Mouse (Mus musculus) midbrain, embryonic 12.5 days (tissue): ENCODE data around the gene Zdhhc12. TPM values are rescaled to one million over a fixed set of nuclear protein-coding genes. Genes with fewer than 3 reads are reported as not detected.
"Not testable (repeated sequence)": the region's sequence is repeated elsewhere in the genome, so short reads cannot be mapped to it uniquely, and the experiment has no call there.

Source experiments
- ATAC-seq: fragments of 200-750 bp; cut with Nextera tagmentation; 2 replicates; pipeline ENCODE4 v1.8.0; 2017; ENCODE audit warnings: low read depth, moderate TSS enrichment, moderate library complexity; ENCODE audit not compliant: low FRiP score
- H3K27ac ChIP-seq: fragments of 300-500 bp; sonication (generic); replicated peaks from 2 replicates; pipeline ENCODE4 v1.5.1; 2016; ENCODE audit warnings: mild to moderate bottlenecking
- H3K27me3 ChIP-seq: fragments of 300-500 bp; sonication (generic); 2 replicates; pipeline ENCODE4 v1.6.1; 2016; ENCODE audit warnings: mild to moderate bottlenecking
- H3K36me3 ChIP-seq: fragments of 300-500 bp; sonication (generic); 2 replicates; pipeline ENCODE4 v1.6.1; 2016
- H3K4me1 ChIP-seq: fragments of 300-500 bp; sonication (generic); 2 replicates; pipeline ENCODE4 v1.6.1; 2016
- H3K4me2 ChIP-seq: fragments of 300-500 bp; sonication (generic); replicated peaks from 2 replicates; pipeline ENCODE4 v1.6.1; 2016; ENCODE audit warnings: mild to moderate bottlenecking, moderate library complexity
- H3K4me3 ChIP-seq: fragments of 300-500 bp; sonication (generic); 2 replicates; pipeline ENCODE4 v1.5.1; 2016; ENCODE audit warnings: mild to moderate bottlenecking
- H3K9ac ChIP-seq: fragments of 300-500 bp; sonication (generic); replicated peaks from 2 replicates; pipeline ENCODE4 v1.6.1; 2016; ENCODE audit warnings: mild to moderate bottlenecking, moderate library complexity
- H3K9me3 ChIP-seq: fragments of 300-500 bp; sonication (generic); 2 replicates; pipeline ENCODE4 v1.6.1; 2016; ENCODE audit warnings: mild to moderate bottlenecking
- WGBS: fragments of 180-500 bp; shearing (Covaris S2); methylation state at CpG from one replicate; pipeline ENCODE4 v1.1.7; 2016; 5-methylcytosine and 5-hydroxymethylcytosine counted together
- polyA plus RNA-seq: library from polyadenylated mRNA; unstranded; fragments of >200 nt; fragmentation: Nextera tagmentation; extraction: Ambion mirVana; gene quantifications from 2 replicates; pipeline ENCODE4 v1.2.1, GENCODE M21; 2016

The Zdhhc12 gene
- polyA plus RNA-seq = 22.8 and 23.9 TPM in 2 replicates

DNA sequence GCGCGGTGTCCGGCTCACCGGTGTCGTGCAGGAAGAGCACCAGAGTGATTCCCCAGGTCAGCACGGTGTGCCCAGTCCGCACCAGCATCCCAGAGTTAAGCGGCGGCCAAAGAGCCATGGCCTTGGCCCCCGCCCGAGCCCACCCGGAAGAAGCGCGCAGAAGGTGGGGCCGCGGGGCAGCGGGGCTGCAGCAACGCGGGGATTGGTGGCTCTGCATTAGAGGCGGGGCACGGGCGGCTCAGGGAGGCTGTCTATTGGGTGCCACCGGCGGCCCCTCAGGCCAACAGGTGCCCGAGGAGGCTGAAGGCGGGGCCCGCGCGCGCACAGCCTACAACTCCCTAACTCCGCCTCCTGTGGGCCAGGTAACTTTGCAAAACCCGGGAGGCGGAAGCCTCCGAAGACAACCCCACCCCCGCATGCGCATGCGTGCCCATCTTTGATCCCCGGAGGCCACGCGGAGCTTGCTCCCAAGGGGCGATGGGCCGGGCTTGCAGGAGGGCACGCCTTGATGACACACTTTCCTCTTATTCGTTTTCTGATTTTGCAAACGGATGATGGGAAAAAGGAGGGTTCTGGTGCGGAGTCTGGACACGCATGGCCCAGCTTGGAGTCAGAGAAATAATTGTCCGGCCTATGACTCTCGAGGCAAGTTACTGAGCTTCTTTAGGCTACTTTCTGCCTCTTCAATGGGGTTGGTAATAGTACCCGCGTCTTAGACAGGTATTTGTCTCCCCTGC lies at the start of gene Zdhhc12:
Gene Zdhhc12, minus strand, starts transcription at position 178 of the 737 bp plus-strand sequence.
- Histone ChIP-seq H3K4me3 (peak within 1 kb of the TSS; percentile 64), H3K9me3 (no peaks in the 10 kb centered on the region), H3K9ac (peak within 1 kb of the TSS; percentile 60), H3K4me2 (peak within 1 kb of the TSS; percentile 69), H3K4me1 (peaks cover 17% of the 10 kb centered on the region), H3K36me3 (peaks cover 23% of the 10 kb centered on the region), H3K27me3 (no peaks in the 10 kb centered on the region), H3K27ac (no peak within 1 kb of the TSS; the same call in 1 of the 2 replicates)
- peak; percentile 96 for ATAC-seq
- under 1% methylated on average over 51 of the region's 51 CpGs for WGBS

DNA sequence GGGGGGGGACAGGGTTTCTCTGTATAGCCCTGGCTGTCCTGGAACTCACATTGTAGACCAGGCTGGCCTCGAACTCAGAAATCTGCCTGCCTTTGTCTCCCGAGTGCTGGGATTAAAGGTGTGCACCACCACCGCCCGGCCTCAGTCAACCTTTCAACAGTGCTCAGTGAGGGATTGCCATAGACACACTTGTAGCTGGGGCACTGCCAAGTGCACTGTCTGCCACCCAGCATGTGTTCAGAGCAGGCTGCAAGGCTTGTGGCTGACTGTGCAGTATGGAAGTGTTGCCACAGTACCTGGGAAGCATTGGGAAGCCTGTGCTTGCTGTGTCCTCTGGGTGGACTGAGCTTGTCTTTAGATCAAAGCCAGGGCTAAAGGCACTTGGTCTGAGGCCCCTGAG lies 46.6 kb upstream of the Zdhhc12 start:
- not testable (repeated sequence) for H3K9ac ChIP-seq, H3K4me1 ChIP-seq, H3K9me3 ChIP-seq, H3K27me3 ChIP-seq, H3K27ac ChIP-seq, H3K4me3 ChIP-seq, H3K4me2 ChIP-seq, ATAC-seq
- H3K36me3 ChIP-seq = peaks cover 67% of the 10 kb centered on the region
- 97% methylated on average over 4 of the region's 4 CpGs for WGBS

DNA sequence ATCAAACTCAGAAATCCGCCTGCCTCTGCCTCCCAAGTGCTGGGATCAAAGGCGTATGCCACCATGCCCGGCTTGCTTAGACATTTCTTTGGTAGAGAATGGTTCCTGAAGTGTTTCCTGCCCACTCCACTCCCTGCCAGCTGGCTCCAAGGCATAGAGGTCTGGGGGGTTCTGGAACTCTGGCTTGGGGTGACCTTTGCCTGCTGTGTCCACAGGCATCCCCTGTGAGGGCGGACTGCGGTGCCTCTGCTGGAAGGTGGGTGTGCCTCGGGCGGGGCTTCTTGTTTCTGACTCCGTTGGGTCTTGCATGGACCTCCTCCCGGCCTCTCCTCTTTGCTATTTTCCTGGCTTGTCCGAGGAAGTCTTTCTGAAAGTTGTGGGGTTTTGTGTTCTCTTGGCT lies 43.0 kb upstream of the Zdhhc12 start:
- Histone ChIP-seq H3K9me3 (no peaks in the 10 kb centered on the region), H3K27ac (no peak overlapping the region), H3K4me1 (peaks cover 20% of the 10 kb centered on the region), H3K36me3 (peaks cover 34% of the 10 kb centered on the region), H3K4me3 (no peak overlapping the region), H3K27me3 (no peaks in the 10 kb centered on the region), H3K4me2 (no peak overlapping the region), H3K9ac (no peak overlapping the region)
- ATAC-seq = no peak
- 93% methylated on average over 10 of the region's 10 CpGs for WGBS

DNA sequence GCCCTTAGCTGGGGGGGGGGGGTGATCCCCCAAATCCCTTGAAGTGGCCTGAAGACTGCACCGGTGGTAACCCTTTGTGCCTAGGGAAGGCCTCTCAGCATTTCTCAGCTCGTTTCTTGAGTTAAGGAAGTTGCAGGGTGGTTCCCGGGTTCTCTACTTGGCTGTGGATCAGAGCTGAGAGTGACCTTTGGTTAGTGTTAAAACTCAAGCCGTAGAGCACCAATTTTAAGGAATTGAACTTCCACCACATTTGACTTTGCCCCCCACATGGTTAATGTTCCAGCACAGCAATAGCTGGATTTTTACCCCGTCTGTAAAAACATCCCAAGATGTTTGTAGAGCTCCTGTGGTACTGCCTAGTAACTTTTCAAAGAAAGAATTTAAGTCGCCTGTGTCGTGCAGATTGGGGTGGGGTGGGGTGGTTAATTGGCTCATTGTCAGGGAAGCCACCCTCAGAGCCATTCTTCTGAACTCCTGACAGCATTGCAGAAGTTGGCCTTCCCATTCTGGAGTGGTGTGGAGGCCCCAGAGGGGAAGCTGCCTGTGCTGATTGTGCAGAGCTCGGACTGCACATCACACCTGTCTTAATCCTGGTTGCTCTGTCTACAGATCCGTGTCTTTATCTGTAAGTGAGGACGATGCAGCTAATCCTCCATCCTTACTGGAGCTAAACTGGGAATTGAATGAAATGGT lies 41.6 kb upstream of the Zdhhc12 start:
- ATAC-seq = no peak
- H3K9ac ChIP-seq = peak overlapping the region; percentile 87; the same call in 1 of the 2 replicates
- peaks cover 20% of the 10 kb centered on the region for H3K4me1 ChIP-seq
- 56% methylated on average over 10 of the region's 10 CpGs for WGBS
- H3K4me3 ChIP-seq = peak overlapping the region; percentile 90
- no peaks in the 10 kb centered on the region for H3K9me3 ChIP-seq
- peaks cover 20% of the 10 kb centered on the region for H3K36me3 ChIP-seq
- no peak overlapping the region for H3K27ac ChIP-seq
- H3K4me2 ChIP-seq = peak overlapping the region; percentile 94
- H3K27me3 ChIP-seq = no peaks in the 10 kb centered on the region

DNA sequence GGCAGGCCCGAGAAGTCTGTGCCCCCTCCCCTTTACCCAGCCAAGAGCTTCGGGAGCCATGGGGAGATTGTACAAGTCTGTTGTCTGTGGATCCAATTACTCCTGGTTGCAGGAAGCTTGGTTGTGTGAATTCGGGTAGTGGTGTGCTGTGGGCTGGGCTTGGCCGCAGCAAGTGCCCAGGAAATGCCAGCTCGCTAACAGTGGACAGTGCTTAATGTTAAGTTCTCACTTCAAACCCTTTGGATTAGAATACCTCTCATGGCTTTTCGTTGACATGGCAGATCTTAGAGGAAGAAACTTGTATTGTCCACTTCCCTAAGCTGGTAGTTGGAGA lies 40.9 kb upstream of the Zdhhc12 start:
- WGBS = 30% methylated on average over 6 of the region's 6 CpGs
- Histone ChIP-seq H3K9ac (peak overlapping the region; percentile 87), H3K4me2 (peak overlapping the region; percentile 94), H3K9me3 (no peaks in the 10 kb centered on the region), H3K27me3 (no peaks in the 10 kb centered on the region), H3K27ac (peak overlapping the region; percentile 77), H3K36me3 (peaks cover 19% of the 10 kb centered on the region), H3K4me1 (peaks cover 20% of the 10 kb centered on the region), H3K4me3 (peak overlapping the region; percentile 90)
- no peak for ATAC-seq

DNA sequence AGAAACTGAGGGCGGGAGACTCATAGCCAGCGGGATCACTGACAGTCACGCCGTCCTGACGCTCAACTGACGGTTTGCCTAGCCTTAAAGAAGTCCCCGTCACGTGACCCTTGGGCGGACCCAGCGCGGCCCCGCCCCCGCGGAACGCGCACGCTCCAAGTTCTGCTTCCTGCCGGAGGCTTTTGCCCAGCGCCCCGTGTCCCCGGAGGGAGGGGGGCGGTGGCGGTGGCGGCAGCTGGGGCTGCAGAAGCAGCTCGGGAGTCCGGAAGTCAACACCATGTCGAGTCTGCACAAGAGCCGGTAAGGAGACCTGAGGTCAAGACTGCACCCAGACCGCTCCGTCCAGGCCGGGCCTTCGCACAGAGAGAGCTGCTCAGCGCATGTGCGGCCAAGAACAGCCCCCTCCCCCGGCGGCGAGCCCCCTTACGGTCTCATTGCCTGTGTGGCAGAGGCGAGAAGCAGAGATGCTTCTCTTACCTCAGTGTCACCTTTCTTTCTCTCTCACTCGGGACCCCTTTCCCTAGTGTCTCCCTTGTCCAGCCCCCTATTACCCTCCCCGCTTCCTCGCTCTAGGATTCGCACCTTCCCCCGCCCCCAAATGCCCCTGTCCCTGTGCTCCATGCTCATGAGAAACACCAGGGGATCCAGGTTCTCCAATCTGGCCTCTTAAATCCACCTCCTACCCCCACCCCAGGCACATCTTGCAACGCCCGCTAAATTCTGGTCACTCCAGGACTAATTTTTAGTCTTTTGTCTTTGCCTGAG lies 40.3 kb upstream of the Zdhhc12 start, which contains the start of gene Tbc1d13:
Gene Tbc1d13, plus strand, starts transcription at position 134 of the 765 bp plus-strand sequence.
- peak; percentile 94 for ATAC-seq
- H3K27ac ChIP-seq = peak within 1 kb of the TSS; percentile 77
- under 1% methylated on average over 44 of the region's 46 CpGs for WGBS
- peaks cover 19% of the 10 kb centered on the region for H3K36me3 ChIP-seq
- H3K4me3 ChIP-seq = peak within 1 kb of the TSS; percentile 90
- no peaks in the 10 kb centered on the region for H3K9me3 ChIP-seq
- H3K4me2 ChIP-seq = peak within 1 kb of the TSS; percentile 94
- peaks cover 20% of the 10 kb centered on the region for H3K4me1 ChIP-seq
- peak within 1 kb of the TSS; percentile 87 for H3K9ac ChIP-seq
- no peaks in the 10 kb centered on the region for H3K27me3 ChIP-seq

DNA sequence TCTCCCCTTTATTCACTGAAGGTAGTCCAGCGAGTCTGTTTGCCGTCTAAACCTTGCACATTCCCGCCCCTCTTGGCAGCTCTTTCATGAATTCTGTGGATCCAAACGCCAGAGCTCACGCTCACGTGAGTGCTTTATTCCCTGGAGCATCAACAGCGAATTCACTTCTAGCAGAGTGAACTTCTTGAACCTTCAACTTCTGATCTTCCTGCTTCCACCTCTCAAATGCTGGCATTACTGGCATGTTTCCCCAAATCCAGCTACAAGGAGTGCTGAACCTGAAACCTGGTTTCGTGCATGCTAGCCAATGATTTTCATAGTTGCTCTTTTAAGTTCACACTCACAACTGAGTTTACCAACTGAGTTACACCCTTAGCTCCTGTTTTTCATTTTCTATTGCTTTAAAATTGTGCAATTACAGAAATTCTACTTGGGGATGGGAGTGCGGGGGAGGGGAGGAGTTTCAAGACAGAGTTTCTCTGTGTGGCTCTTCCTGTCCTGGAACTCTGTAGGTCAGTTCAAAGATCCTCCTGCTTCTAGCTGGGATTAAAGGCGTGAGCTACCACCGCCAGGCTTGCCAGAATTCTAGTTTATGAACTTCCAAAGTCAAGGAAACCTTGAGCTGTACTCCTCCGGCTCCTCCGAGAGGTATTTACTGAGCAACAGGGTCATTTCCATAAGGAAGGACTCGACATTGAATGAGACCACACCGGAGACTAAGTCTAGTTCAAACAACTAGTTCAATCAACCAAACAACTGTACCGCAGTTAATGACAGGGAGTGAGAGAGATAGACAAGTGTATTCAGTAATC lies 39.6 kb upstream of the Zdhhc12 start:
- Histone ChIP-seq H3K4me1 (peaks cover 20% of the 10 kb centered on the region), H3K4me3 (peak overlapping the region; percentile 90), H3K4me2 (peak overlapping the region; percentile 94), H3K27ac (peak overlapping the region; percentile 77; the same call in 1 of the 2 replicates), H3K9me3 (no peaks in the 10 kb centered on the region), H3K9ac (peak overlapping the region; percentile 87; the same call in 1 of the 2 replicates), H3K36me3 (peaks cover 19% of the 10 kb centered on the region), H3K27me3 (no peaks in the 10 kb centered on the region)
- 28% methylated on average over 16 of the region's 16 CpGs for WGBS
- ATAC-seq = no peak

DNA sequence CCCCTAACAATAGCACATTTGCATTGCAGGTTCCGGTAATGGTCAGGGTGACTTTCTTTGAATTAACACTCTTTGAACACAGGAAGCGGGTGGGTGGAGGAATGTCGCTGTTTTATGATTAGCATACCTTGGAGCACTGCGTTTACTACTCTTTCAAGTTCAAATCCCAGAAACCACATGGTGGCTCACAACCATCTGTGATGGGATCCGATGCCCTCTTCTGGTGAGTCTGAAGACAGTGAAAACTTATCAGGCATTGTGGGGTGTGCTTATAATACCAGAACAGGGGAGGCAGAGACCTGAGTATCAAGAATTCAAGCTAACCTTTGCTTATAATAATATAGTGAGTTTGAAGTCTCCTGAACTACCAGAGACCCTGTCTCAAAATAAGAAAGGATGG lies 37.8 kb upstream of the Zdhhc12 start:
- H3K9ac ChIP-seq, H3K9me3 ChIP-seq, H3K4me2 ChIP-seq, ATAC-seq, H3K27ac ChIP-seq, H3K4me3 ChIP-seq, H3K36me3 ChIP-seq, H3K27me3 ChIP-seq: not testable (repeated sequence)
- peaks cover 20% of the 10 kb centered on the region for H3K4me1 ChIP-seq
- WGBS = 69% methylated on average over 5 of the region's 5 CpGs

DNA sequence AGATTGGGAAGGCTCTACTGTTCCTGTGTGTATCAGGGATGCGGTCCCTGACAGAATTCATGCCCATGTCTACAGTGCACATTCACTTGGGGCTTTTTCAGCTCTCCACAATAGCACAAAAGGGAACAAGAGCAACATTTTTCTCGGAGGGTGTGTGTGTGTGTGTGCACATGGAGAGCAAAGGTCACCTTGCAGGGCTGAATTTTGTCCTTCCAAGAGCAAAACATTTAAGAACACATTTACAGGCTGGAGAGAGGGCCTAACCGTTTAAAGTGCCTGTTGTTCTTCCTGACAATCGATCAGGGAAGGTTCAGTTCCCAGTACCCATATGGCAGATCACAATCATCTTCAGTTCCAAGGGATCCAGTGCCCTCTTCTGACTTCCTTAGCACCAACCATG lies 36.7 kb upstream of the Zdhhc12 start:
- 82% methylated on average over 4 of the region's 4 CpGs for WGBS
- H3K9ac ChIP-seq = no peak overlapping the region
- peaks cover 19% of the 10 kb centered on the region for H3K4me1 ChIP-seq
- no peak for ATAC-seq
- H3K27ac ChIP-seq = no peak overlapping the region
- H3K9me3 ChIP-seq = no peaks in the 10 kb centered on the region
- H3K4me2 ChIP-seq = no peak overlapping the region
- no peaks in the 10 kb centered on the region for H3K36me3 ChIP-seq
- H3K27me3 ChIP-seq = no peaks in the 10 kb centered on the region
- no peak overlapping the region for H3K4me3 ChIP-seq

DNA sequence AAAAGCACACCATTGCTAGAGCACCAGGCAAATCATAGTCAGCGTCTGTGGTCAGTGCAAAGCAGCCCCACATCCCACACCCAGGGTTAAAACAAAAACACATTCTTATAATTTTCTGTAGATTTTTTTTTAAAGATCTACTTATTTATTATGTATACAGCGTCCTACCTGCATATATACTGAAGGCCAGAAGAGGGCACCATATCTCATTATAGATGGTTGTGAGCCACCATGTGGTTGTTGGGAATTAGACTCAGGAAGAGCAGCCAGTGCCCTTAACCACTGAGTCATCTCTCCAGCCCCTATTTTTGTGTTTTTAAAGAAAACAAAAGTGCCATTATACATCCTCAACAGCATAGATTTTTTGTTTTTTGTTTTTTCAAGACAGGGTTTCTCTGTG lies 35.3 kb upstream of the Zdhhc12 start:
- Histone ChIP-seq H3K4me3 (no peak overlapping the region), H3K9ac (no peak overlapping the region), H3K27ac (no peak overlapping the region), H3K9me3 (no peaks in the 10 kb centered on the region), H3K27me3 (no peaks in the 10 kb centered on the region), H3K4me2 (no peak overlapping the region), H3K4me1 (peaks cover 14% of the 10 kb centered on the region), H3K36me3 (no peaks in the 10 kb centered on the region)
- WGBS = 31% methylated on average over 2 of the region's 2 CpGs
- ATAC-seq = no peak

DNA sequence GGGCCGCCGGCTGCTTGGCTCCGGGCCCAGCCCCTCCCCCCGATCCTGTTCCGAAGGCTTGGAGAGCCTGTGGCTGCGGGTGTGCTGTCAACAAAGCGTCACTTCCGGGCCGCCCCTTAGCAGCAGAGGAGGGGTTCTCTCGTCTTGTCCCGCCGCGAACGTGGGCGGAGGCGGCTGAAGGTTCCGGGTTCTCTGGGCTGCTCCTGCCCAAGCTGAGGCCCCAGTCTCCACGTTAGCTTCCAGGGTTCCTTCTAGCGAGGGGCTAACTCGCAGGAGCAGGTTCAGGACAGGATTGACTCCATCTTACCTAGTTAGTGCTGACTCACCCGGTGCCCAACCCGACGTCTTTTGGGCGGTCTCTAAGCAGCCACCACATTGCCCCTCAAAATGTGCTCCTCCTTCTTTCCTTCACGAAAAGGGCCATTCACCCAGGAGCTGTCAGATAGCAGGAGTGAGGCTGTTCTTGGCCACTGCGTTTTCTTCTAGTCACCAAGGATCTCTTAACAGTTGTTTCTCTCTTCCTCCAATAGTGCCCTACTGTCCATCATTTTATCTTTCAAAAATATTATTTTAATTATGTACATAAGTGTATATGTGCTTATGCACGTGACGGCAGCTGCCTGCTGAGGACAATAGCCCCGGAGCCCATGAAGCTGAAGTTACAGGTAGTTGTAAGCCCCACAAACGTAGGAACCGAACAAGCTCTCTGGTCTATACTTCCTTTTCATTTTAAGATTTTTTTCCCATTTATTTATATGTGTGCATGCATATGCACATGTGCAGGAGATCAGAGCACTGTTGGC lies 31.2 kb upstream of the Zdhhc12 start, which contains the start of gene Zer1:
Gene Zer1, minus strand, starts transcription at position 114 of the 803 bp plus-strand sequence.
- Histone ChIP-seq H3K9me3 (no peaks in the 10 kb centered on the region), H3K27ac (peak within 1 kb of the TSS; percentile 90), H3K27me3 (no peaks in the 10 kb centered on the region), H3K4me1 (peaks cover 29% of the 10 kb centered on the region), H3K4me2 (peak within 1 kb of the TSS; percentile 88), H3K9ac (peak within 1 kb of the TSS; percentile 91), H3K4me3 (peak within 1 kb of the TSS; percentile 89), H3K36me3 (no peaks in the 10 kb centered on the region)
- peak; percentile 96 for ATAC-seq
- WGBS = 10% methylated on average over 31 of the region's 31 CpGs
